Mouse (Mus musculus) CH12.LX (cell line): ENCODE measurements around the gene Eme2.

Experiments
- CHD1 ChIP-seq: IDR thresholded peaks from 2 replicates; pipeline ENCODE4 v1.6.1; 2012; ENCODE audit warnings: low read depth, low read length, improper control_type of control experiment, inconsistent platforms
- CTCF ChIP-seq, 2 experiments: IDR thresholded peaks in 1 of 2; conservative IDR thresholded peaks in 1 of 2; 2 replicates each; pipeline ENCODE4 v1.5.1; 2011 to 2012; ENCODE audit warnings: low read depth in 2 of 2, low read length in 2 of 2, improper control_type of control experiment in 1 of 2, inconsistent platforms in 1 of 2, mild to moderate bottlenecking in 1 of 2, moderate library complexity in 1 of 2
- EP300 ChIP-seq: IDR thresholded peaks from 2 replicates; pipeline ENCODE4 v1.6.1; 2011; ENCODE audit warnings: low read length, improper control_type of control experiment
- HCFC1 ChIP-seq: IDR thresholded peaks from 2 replicates; pipeline ENCODE4 v1.6.1; 2012; ENCODE audit warnings: low read depth, mild to moderate bottlenecking, inconsistent platforms, low read length, improper control_type of control experiment
- IRF4 ChIP-seq: IDR thresholded peaks from 2 replicates; pipeline ENCODE4 v1.6.1; 2014; ENCODE audit warnings: low read depth, mild to moderate bottlenecking, inconsistent platforms, low read length, improper control_type of control experiment
- POLR2A ChIP-seq: IDR thresholded peaks from 2 replicates; pipeline ENCODE4 v1.6.1; 2011; ENCODE audit warnings: low read depth, mild to moderate bottlenecking, improper control_type of control experiment, low read length

- TF ChIP-seq POLR2A, result no peak
- TF ChIP-seq IRF4, result no peak
- TF ChIP-seq CHD1, result no peak
- TF ChIP-seq CTCF (conservative IDR thresholded peaks at IDR 0.05 in 1 of 2, IDR thresholded peaks at IDR 0.05 in 1 of 2; ENCODE audit: low read depth in 2 of 2, low read length in 2 of 2), result no peak
- no peak for TF ChIP-seq HCFC1
- no peak for TF ChIP-seq EP300
These were observed 2.0 kb upstream of the Eme2 start for GRCm38 (mm10) chr17:24896993-24897269.
